Mouse (Mus musculus) liver, postnatal 0 days (tissue): ENCODE results near the gene Uqcr10.

Source experiments
- CTCF ChIP-seq: sonication (generic); IDR thresholded peaks from 2 replicates; pipeline ENCODE4 v1.5.1; 2016; ENCODE audit warnings: antibody characterized with exemption, low read depth
- EP300 ChIP-seq: IDR thresholded peaks from 2 replicates; pipeline ENCODE4 v1.6.1; 2016; ENCODE audit warnings: antibody characterized with exemption, low read depth, mild to moderate bottlenecking

- TF ChIP-seq CTCF, result no peak
- no peak for TF ChIP-seq EP300
Observed at GRCm38 (mm10) chr11:4729603-4730002, 25.5 kb upstream of the Uqcr10 start.
